Mouse (Mus musculus) stomach, embryonic 14.5 days (tissue): Measurements from ENCODE around the gene Mapkapk2. TPM values are rescaled to one million over a fixed set of nuclear protein-coding genes. Genes with fewer than 3 reads are reported as not detected.

ENCODE experiments used
- ATAC-seq: fragments of 200-750 bp; cut with Nextera tagmentation; 2 replicates; pipeline ENCODE4 v1.8.0; 2017; ENCODE audit warnings: low read depth, moderate TSS enrichment; ENCODE audit not compliant: insufficient number of reproducible peaks, insufficient read depth, low FRiP score
- H3K27ac ChIP-seq: fragments of 300-500 bp; sonication (generic); 2 replicates; pipeline ENCODE4 v1.5.1; 2014; ENCODE audit warnings: mild to moderate bottlenecking, low read length, moderate library complexity, mixed read lengths
- H3K27me3 ChIP-seq: fragments of 300-500 bp; sonication (generic); 2 replicates; pipeline ENCODE4 v1.6.1; 2014; ENCODE audit warnings: low read length, control low read depth, mixed read lengths; ENCODE audit not compliant: control insufficient read depth, insufficient read depth
- H3K36me3 ChIP-seq: fragments of 300-500 bp; sonication (generic); 2 replicates; pipeline ENCODE4 v1.6.1; 2014; ENCODE audit warnings: mild to moderate bottlenecking, control low read depth, low read length, moderate library complexity, mixed read lengths; ENCODE audit not compliant: control insufficient read depth, insufficient read depth
- H3K4me1 ChIP-seq: fragments of 300-500 bp; sonication (generic); 2 replicates; pipeline ENCODE4 v1.6.1; 2014; ENCODE audit warnings: low read length, control low read depth, mixed read lengths; ENCODE audit not compliant: control insufficient read depth, insufficient read depth
- H3K4me2 ChIP-seq: fragments of 300-500 bp; sonication (generic); replicated peaks from 2 replicates; pipeline ENCODE4 v1.6.1; 2014; ENCODE audit warnings: low read depth, low read length, control low read depth
- H3K4me3 ChIP-seq: fragments of 300-500 bp; sonication (generic); 2 replicates; pipeline ENCODE4 v1.5.1; 2014; ENCODE audit warnings: low read depth, low read length, control low read depth
- H3K9ac ChIP-seq: fragments of 300-500 bp; sonication (generic); replicated peaks from 2 replicates; pipeline ENCODE4 v1.6.1; 2014; ENCODE audit warnings: low read depth, mild to moderate bottlenecking, control low read depth, low read length, moderate library complexity, mixed read lengths
- H3K9me3 ChIP-seq: fragments of 300-500 bp; sonication (generic); 2 replicates; pipeline ENCODE4 v1.6.1; 2016; ENCODE audit warnings: low read depth, low read length, control low read depth; ENCODE audit not compliant: control insufficient read depth
- WGBS: fragments of 180-500 bp; shearing (Covaris S2); extraction: QIAGEN DNeasy Blood & Tissue Kit; methylation state at CpG from one replicate; pipeline ENCODE4 v1.1.7; 2014; 5-methylcytosine and 5-hydroxymethylcytosine counted together
- polyA plus RNA-seq: library from polyadenylated mRNA; unstranded; fragments of >200 nt; fragmentation: Nextera tagmentation; extraction: Ambion mirVana; gene quantifications from 2 replicates; pipeline ENCODE4 v1.2.1, GENCODE M21; 2014

The Mapkapk2 gene
- polyA plus RNA-seq, 1 experiment from 2014 or later, result 56.5 TPM

DNA sequence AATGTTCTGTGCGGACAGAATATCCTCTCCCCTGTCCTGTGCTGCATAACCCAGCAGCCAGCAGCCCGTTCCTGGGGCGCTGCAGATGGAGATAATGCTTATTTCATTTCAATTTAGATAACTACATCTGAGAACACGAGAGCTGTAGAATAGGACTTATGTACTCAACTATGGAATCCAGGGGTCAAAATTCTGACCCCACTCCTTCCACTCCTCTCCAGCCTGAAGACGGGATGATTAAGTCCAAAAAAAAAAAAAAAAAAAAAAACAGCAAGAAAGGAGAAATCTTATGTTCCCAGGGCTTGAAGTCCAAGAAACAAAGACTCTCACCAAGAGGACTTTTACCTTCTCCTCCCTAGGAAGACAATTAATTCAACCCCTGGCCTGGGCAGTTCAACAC is 14.5 kb downstream of the Mapkapk2 start:
- no peaks in the 10 kb centered on the region for H3K27me3 ChIP-seq
- ATAC-seq, result no peak
- H3K27ac ChIP-seq, result peak overlapping the region; percentile 90
- no peak overlapping the region for H3K9ac ChIP-seq
- no peaks in the 10 kb centered on the region for H3K9me3 ChIP-seq
- H3K4me1 ChIP-seq, result peaks cover 90% of the 10 kb centered on the region
- WGBS, result 19% methylated on average over 5 of the region's 5 CpGs
- no peaks in the 10 kb centered on the region for H3K36me3 ChIP-seq
- no peak overlapping the region for H3K4me3 ChIP-seq
- H3K4me2 ChIP-seq, result peak overlapping the region; percentile 26; the same call in 1 of the 2 replicates

DNA sequence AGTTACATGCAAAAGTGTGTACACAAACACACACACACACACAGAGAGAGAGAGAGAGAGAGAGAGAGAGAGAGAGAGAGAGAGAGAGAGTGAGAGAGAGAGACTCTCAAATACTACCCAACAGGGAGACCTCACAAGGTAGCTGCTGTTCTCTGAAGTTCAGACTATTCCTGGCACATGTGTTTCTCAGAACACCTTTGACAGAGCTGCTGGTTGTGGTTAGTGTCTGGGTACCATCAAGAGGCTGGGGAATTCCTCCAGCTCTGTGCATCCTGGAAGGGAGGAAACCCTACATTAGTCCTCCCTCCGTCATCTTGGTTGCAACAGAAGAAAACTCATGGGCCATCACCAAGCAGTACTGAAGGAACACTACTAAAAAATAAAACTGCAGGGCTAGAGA is 16.9 kb downstream of the Mapkapk2 start:
- Histone ChIP-seq H3K4me3 (no peak overlapping the region), H3K4me1 (peaks cover 74% of the 10 kb centered on the region), H3K4me2 (no peak overlapping the region), H3K9me3 (no peaks in the 10 kb centered on the region), H3K27ac (no peak overlapping the region), H3K36me3 (no peaks in the 10 kb centered on the region), H3K9ac (no peak overlapping the region), H3K27me3 (no peaks in the 10 kb centered on the region)
- ATAC-seq, result no peak
- WGBS, result 88% methylated on average over 1 of the region's 1 CpGs

DNA sequence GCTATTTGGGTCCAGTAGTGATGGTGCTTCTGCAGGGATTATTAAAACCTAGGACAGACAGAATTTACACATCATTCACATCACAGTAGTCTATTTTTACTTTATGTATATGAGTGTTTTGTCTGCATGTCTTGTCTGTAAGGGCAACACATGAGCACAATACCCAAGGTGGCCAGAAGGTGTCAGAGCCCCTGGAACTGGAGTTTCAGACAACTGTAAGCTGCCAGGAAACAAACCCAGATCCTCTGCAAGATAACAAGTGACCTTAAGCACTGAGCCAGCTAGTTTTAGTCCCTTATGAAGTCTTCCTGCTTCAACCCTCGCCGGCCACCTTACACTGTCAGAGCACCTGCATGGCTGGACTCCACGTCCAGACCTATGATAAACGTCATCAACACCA is 17.9 kb downstream of the Mapkapk2 start:
- WGBS, result 44% methylated on average over 4 of the region's 4 CpGs
- Histone ChIP-seq H3K27me3 (no peaks in the 10 kb centered on the region), H3K36me3 (no peaks in the 10 kb centered on the region), H3K9ac (no peak overlapping the region), H3K4me1 (peaks cover 73% of the 10 kb centered on the region), H3K27ac (no peak overlapping the region), H3K4me3 (no peak overlapping the region), H3K4me2 (no peak overlapping the region), H3K9me3 (no peaks in the 10 kb centered on the region)
- no peak for ATAC-seq

DNA sequence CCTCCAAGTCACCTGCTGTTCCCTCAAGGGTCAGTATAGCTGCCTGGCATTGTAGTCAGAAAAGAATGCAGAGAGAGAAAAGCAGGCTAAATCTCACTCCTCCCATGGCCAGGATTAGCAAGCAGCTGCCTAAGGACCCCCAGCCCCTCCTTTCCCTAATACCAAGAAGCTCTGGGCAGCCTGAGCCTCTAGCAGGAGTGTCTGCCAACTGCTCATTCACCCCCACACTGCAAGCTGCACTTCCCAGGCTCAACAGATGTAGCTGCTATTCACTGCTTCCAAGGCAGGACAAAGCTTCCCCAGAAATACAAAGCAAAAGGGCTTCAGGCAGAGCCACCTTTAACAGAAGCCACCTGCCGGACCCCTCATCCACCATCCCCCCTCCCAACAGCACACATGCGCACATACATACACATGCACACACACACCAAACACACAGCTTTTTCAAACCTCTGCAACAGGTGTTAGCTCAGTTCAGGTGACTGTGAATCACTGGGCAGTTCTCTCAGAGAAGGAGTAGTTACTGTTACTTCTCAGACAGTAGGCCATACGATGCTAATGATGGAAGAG is 18.8 kb downstream of the Mapkapk2 start:
- H3K9ac ChIP-seq, result no peak overlapping the region
- H3K36me3 ChIP-seq, result no peaks in the 10 kb centered on the region
- H3K27ac ChIP-seq, result peak overlapping the region; percentile 34; the same call in 1 of the 2 replicates
- H3K9me3 ChIP-seq, result no peaks in the 10 kb centered on the region
- no peak overlapping the region for H3K4me3 ChIP-seq
- WGBS, result 36% methylated on average over 3 of the region's 3 CpGs
- no peaks in the 10 kb centered on the region for H3K27me3 ChIP-seq
- H3K4me1 ChIP-seq, result peaks cover 73% of the 10 kb centered on the region
- no peak overlapping the region for H3K4me2 ChIP-seq
- ATAC-seq, result peak; percentile 34; the same call in 1 of the 2 replicates

DNA sequence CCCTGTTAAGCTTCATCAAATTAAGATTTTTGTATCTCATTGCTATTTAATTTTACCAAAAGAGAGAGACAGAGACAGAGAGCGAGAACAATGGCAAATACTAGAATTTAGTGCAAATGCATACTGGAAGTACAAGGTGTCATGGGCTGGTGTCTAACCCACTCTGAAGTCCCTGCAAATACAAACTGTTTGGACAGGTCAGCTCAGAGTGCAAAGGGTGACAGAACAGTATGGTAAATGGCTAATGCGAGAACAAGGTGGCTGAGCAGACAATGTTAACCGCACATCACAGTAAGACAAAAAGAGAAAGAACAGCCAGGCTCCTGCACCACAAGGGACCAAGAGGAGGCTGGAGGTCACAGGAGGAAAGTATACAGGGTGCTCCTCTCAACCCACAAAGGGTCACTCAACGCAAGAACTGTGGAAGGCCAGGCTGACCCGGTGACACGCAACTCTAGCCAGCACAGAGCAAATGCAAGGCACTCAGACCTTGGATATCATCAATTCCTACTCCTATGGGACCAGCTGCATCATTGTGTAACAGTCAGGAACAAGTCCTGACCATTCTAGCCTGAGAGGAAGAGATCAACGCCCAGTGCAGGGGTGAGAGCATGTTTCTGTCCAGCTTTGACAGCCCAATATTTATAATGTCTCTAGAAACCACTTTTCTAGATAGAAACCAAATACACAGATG is 22.4 kb downstream of the Mapkapk2 start:
- H3K4me3 ChIP-seq, result no peak overlapping the region
- H3K27ac ChIP-seq, result no peak overlapping the region
- peaks cover 50% of the 10 kb centered on the region for H3K4me1 ChIP-seq
- no peaks in the 10 kb centered on the region for H3K27me3 ChIP-seq
- H3K9ac ChIP-seq, result no peak overlapping the region
- 64% methylated on average over 7 of the region's 7 CpGs for WGBS
- H3K9me3 ChIP-seq, result no peaks in the 10 kb centered on the region
- no peak for ATAC-seq
- H3K4me2 ChIP-seq, result no peak overlapping the region
- no peaks in the 10 kb centered on the region for H3K36me3 ChIP-seq

DNA sequence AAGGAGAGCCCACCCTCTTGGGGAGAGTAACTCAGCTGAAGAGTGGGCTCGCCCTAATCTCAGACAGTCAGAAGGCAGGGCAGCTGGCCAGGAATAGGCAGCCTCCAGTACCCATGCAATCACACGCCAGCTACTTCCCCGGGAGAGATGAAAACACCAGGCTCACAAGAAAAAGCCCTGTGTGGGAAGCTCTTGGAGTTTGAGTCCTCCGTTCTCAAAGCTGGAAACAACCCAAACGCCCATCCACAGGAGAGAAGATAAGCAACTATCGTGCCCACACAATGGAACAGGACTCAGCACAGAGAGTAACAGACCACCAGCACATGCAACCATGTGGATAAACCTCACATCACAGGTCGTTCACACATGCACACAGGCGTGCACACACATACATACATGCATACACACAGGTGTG is 23.1 kb downstream of the Mapkapk2 start:
- no peaks in the 10 kb centered on the region for H3K27me3 ChIP-seq
- H3K4me2 ChIP-seq, result no peak overlapping the region
- 56% methylated on average over 8 of the region's 8 CpGs for WGBS
- ATAC-seq, result peak; percentile 34; the same call in 1 of the 2 replicates
- H3K9ac ChIP-seq, result no peak overlapping the region
- peaks cover 43% of the 10 kb centered on the region for H3K4me1 ChIP-seq
- no peaks in the 10 kb centered on the region for H3K36me3 ChIP-seq
- no peak overlapping the region for H3K4me3 ChIP-seq
- no peak overlapping the region for H3K27ac ChIP-seq
- no peaks in the 10 kb centered on the region for H3K9me3 ChIP-seq

DNA sequence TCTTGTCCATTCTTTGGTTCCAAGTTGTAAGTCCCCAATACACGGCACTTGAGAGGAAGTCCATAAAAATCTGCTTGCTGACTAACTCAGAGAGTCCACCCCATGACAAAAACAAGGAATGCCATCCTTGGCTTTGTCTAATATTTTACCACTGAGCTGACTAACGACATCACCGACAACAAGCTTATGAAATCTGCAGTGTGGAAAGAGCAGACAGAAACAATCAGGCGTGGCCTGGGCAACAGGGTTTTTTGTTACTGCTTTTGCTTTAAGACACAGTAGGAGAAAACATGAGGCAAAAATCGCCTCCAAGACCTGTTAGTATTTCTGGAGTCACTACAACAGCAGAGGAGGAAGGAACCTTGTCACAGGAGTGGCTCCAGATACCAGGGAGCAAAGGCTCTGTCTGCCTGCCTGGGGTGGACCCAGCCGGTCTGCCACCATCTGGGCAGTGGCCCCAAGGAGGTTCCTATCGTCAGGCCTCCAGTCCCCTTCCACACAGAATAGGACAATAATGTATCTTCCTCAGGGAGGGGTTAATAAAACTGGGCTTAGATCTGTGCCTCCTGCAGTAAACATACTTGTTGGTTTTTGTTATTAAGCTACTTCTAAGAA is 25.1 kb downstream of the Mapkapk2 start:
- no peak for ATAC-seq
- WGBS, result 87% methylated on average over 7 of the region's 7 CpGs
- peaks cover 29% of the 10 kb centered on the region for H3K4me1 ChIP-seq

DNA sequence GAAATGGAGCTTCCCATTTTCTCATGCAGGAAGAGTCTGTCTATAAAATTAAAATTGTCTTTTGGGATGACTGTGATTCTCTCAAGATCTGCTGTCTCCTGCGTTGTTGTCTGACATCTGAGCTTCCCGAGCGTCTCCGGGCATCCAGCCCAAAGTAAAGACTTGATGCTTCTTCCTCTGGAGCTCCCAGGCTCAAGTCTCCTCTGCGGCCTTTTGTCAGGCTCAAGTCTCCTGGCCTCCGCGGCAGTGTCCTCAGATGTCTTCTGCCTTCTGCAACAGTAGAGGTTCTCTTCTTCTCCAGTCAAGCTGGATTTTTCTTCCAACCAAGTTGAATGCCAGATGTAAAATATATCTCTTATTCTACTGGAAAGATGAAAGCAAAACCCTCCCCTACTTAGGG is 28.6 kb downstream of the Mapkapk2 start:
- H3K9ac ChIP-seq, result no peak overlapping the region
- no peak overlapping the region for H3K27ac ChIP-seq
- no peak overlapping the region for H3K4me3 ChIP-seq
- no peak overlapping the region for H3K4me2 ChIP-seq
- H3K36me3 ChIP-seq, result no peaks in the 10 kb centered on the region
- no peaks in the 10 kb centered on the region for H3K27me3 ChIP-seq
- ATAC-seq, result no peak
- WGBS, result 89% methylated on average over 7 of the region's 7 CpGs
- H3K9me3 ChIP-seq, result no peaks in the 10 kb centered on the region
- H3K4me1 ChIP-seq, result peaks cover 11% of the 10 kb centered on the region; the same call in 1 of the 2 replicates

More for the DNA sequence above, 25.1 kb downstream of the Mapkapk2 start:
- Histone ChIP-seq H3K9ac (no peak overlapping the region), H3K27me3 (no peaks in the 10 kb centered on the region), H3K4me3 (no peak overlapping the region), H3K9me3 (no peaks in the 10 kb centered on the region), H3K4me2 (no peak overlapping the region), H3K36me3 (no peaks in the 10 kb centered on the region), H3K27ac (no peak overlapping the region)
